Mouse (Mus musculus) mouse trophoblast stem cell (cell line): Measurements from ENCODE around the gene Tpk1.
"Not testable (repeated sequence)": the region's sequence is repeated elsewhere in the genome, so short reads cannot be mapped to it uniquely, and the experiment has no call there.

ENCODE experiments used
- in situ Hi-C, 2 experiments: fragments of 300-500 bp; cut with MseI, MboI; formaldehyde crosslinking; loops; 2 replicates in 1 of 2; 3 replicates in 1 of 2; pipeline ENCODE4 v1.15.1; 2025

The Tpk1 gene

DNA sequence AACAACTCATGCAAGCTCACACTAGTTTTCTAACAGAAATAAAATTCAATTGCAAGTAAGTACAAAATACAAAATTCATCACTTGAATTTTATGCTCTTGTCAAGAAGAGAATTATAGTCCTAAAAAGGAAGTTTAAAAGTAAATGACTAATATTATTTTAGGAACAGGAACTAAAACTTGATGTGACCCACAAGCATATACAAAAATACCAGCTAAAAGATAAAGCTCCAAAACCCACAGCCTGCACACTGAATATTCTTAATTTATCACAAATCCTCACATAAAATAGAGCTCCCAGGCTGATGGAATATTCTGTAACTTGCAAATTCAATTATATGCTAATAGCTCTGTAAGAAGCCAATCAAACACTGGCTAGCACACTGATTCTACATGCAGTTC is 25.5 kb downstream of the Tpk1 start:
- in situ Hi-C loops = no loop called here

DNA sequence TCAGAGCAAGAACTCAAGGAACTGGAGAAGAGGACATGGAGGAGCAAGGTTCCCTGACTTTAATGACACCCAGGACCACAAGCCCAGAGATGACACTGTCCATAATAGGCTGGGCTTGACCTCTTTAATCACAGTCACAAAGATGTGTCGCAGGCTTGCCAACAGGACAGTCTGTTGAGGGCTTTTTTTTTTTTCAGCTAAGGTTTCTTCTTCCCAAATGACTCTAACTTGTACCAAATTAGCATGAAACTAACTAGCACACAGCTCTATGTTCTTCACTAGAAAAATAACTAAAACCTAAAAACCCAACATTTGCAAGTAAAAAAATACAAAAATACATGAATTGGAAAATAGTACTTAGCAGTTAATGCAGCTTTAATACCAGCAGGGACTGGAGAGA is 27.2 kb downstream of the Tpk1 start:
- in situ Hi-C loops = no loop called here

DNA sequence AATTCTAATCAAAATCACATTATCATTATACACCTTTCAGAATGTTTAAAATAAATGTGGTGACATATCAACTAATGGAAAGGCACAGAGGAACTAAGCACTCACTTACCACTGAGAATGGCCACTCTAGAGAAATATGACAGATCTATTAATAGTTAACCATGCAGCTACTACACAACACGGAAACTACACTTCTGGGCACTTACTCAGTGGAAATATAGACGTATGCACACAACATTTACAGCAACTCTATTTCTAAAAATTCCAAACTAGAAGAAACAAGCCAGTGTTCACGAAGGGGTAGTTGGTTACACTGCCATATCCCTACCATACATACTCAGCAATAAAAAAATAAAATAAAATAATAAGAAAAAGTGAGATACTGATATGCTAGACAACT is 28.0 kb downstream of the Tpk1 start:
- in situ Hi-C loops = no loop called here

DNA sequence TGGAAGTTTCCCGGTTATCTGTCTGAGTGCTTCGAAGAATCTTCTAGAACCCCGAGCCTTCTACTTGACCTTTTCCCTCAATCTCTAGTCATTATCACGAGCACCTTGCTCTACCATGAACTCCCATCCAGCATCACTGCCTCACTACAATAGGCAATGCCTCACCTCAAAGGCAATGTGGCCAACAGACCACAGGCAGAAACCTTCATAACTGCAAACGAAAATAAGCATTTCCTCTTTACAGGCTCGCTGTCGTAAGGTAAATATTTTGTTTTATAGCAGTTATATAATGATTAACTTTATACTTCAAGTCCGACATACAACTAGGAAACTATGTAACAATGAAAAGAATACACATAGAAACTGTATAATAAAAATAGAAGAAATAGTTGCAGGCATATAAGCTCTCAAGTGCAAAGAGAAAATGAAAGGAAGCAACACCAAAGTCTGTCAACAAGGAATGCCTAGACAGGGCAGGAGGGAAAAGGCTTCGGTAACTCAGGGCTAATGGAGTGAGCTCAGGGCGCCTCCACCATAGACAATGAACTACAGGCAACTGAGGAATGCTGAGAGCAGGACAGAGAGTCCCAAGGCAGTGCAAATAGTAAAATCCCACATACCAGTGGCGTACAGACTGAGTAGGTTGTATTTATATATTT is 29.0 kb downstream of the Tpk1 start:
- in situ Hi-C loops = no loop called here

DNA sequence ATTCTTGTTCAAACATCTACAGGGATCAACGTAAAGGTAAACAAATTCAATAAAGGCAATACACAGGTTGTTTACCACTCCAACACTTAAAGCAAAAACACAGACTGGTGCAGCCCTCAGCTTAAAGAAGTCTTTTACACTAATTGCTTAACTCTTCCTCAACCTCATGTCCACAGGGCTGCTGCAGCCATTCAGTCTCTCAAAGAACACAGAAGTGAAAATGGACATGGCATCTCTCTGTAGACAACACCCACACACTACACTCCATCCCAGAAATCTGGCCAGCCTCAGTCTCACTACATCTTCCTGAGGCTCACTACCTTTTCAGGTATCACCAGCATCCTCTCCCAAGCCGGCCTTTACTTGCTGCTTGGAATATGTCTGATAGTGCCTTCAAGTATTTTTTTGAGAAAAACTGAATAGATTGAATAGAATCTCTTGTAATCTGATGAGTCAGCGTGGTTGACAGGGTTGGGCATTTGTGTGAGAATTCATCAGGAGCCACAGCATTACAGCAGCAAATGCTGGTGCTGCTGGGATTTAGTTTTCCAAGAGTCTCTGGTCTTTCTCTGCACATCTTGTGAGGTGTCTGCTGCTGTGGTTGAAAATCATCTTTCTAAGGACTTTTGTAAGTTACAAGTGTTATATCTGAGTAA is 32.6 kb downstream of the Tpk1 start:
- in situ Hi-C loops = no loop called here

DNA sequence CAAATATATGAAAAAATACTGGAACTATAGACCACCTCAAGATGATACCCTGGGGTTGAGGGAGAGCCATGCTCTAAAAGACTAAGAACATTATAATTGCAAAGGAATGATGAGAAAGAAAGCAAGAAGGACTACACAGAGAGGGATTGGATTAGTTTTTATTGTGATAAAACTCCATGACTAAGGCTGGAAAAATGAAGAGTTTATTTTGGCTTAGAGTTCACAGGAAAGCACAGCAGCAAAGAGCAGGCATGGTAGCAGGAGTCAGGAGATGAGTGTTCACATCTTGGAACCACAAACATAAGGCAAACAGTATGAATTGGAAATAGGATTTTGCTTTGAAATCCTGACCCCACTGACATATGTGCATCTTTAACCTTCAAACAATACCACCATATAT is 33.2 kb downstream of the Tpk1 start:
- in situ Hi-C loops = no loop called here

DNA sequence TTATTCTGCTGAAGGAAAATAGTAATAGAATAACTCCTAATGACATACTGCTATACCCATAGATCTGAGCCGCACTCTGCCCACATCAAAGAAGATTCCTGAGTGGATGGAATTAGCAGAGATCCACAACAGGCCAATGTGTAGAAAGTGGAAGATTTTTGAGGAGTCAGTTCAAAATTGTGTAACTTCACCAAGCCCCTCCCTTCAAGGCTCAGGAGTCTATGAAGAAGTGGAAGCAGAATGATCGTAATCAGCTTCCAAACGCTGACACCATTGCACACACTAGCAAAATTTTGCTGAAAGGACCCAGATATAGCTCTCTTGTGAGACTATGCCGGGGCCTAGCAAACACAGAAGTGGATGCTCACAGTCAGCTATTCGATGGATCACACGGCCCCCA is 42.6 kb downstream of the Tpk1 start:
- in situ Hi-C loops = not testable (repeated sequence)

DNA sequence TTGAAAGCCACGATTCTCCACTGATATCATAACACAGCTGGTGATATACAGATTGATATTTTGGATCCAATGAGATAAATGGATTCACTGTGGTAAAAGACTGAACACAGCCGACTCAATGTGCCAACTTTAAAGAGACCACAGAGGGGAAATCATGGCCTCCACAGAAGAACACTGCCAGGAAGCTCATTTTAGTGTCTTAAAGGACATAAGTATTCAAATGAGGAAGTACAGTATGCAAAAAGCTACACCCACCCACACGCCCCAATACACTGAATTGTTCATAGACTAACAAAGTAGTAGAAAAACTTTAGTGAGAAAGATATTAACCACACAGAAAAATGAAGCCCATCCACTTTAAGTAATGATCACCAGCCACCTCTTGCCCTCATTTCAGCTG is 46.8 kb downstream of the Tpk1 start:
- in situ Hi-C loops = no loop called here

DNA sequence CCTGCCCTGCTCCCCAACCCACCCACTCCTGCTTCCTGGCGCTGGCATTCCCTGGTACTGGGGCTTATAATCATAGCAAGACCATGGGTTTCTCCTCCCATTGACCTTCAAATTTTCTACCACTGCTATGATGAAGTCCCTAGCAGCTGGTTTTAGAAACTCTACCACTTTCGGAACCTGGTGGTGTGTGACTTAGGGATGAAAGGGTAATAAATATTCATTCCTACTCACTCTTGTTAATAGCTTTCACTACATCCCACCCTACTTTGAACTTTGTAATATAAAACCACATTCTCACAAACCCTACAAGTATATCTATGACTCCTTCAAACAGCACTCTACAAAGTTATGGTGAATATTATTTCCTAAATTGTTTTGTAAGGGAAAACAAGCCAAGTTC is 54.3 kb downstream of the Tpk1 start:
- in situ Hi-C loops = no loop called here

DNA sequence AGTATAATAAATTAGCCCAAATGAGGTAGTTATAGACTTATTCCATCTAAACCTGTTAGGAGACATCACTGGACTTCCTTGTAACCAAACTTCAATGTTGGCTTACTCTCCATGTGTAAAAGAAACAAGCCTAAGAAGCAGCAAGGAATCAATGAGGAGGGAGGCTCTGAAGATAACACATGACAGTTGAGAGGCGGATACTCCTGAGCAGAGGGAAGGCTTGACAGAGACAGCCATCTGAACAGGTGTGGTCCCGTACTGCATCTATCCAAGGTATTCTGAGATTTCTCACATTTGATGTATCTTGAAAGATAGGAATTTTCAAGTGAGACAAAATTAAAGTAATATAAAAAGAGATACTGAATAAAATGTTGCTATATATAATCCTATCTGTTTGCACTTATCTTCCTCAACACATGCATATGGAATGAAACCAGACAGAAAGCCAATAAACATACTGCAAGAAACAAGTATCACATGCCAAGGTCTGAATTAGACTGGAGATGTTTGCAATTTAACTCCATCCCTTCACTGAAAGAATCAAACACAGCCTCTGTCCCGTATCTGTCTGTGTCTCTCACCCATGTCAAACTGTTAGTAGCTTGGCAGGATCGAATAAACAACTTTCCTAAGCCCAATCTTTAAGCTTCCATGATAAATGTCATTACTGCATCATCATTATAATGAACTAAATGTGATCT is 75.1 kb downstream of the Tpk1 start:
- in situ Hi-C loops = no loop called here

DNA sequence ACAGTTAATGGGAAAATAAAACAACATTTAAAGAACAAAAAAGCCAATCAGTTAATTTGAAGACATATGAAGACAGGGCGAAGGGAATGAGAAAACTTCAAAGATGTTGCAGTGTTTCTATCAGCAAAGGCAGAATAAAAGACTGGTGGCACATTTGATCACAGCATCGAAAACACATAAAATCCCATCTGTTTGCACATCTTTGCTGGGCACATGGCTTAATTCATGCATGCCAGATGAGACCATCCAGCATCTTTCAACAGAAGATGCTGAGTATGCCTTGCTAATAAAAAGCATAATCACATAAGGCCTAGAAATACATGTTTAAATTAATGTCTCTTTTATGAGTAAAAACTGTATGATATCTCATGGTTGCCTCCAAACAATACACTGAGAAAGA is 80.8 kb downstream of the Tpk1 start:
- in situ Hi-C loops = no loop called here

DNA sequence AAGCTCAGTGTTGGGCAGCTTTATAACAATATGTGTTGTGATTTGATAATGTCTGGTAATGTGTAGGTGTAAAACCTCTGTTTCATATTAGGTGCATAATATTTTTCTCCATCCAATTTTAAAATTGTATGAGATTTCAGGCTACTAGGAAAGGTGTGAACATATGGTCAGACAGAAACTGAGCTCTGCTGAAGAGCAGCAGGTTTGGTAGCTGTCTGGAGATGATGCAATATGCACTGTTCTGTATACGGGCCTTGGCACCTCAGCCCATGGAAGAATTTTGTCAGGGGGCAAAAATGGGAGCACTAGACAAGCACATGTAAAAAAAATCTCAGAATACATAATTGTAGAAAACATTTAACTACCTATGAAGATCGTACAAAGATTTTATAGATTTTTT is 84.3 kb downstream of the Tpk1 start:
- in situ Hi-C loops = no loop called here

DNA sequence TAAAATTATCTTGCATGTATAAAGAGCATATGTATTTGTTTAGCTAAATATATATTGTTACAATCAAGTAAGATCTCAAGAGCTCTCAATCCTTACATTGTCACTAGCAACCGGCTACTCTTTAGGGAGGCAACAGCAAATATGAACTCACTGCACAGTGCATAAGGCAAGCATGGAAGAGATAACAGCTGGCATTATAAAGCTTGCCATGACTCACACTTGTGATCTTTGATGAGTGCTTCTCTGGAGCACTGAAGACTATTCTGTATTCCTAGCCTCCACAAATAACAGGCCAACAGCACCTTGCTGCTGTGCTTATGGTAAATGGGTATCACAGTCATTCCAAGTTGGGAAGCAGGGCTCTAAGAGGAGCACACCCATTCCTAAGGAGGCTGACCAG is 98.2 kb downstream of the Tpk1 start:
- in situ Hi-C loops = no loop called here

DNA sequence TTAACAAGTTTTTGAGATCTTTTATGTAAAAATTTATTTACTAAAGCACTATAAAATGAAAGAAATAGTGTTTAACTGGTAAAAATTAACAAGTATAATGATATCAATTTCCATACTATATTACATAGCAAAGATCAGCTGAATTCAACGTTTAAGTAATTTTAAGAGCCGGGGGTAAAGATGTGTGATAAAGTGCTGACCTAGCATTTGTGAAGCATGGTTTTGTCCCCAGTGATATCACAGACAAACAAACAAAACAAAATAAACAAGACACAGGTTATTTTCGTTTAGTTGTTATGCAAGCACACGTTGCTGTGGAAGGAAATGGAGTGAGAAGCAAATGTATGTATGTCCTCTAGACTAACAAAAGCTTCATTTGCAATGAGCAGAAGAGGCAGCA is 103.6 kb downstream of the Tpk1 start:
- in situ Hi-C loops = no loop called here

DNA sequence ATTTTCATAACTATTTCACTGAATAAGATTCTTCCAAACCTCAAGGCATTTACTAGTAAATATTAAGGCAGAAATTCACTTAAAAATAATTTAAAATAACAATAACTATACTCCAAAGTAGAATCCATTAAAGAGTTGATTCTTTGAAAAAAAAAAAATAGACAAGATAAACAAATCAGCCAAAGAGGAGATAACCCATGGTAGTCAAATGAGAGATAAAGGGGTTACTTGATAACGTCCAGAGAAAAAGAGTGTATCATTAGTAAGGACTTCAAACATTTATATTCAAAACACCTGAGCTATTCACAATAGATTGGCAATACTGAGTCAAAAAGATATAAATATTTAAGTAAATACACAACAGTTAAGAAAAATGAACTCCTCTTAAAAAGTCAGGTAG is 114.7 kb downstream of the Tpk1 start:
- in situ Hi-C loops = no loop called here

DNA sequence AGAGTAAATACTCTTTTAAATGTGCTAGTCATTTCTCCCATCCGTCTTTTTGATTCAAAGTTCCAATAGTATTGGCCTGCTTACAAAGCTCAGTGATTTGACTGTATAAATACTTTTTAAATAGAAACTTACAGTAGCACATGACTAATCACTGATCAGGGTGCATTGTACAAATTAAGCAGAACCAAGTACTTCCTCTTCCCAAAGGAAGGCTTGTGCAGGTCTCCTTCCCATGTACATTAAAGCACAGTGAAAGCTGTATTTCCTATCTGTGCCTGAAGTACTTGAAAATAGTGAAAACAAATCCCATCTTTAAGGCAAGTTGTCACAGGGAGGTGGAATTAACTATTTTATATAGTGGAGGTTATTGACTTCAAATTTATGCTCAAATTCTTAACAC is 119.5 kb downstream of the Tpk1 start:
- in situ Hi-C loops = no loop called here

DNA sequence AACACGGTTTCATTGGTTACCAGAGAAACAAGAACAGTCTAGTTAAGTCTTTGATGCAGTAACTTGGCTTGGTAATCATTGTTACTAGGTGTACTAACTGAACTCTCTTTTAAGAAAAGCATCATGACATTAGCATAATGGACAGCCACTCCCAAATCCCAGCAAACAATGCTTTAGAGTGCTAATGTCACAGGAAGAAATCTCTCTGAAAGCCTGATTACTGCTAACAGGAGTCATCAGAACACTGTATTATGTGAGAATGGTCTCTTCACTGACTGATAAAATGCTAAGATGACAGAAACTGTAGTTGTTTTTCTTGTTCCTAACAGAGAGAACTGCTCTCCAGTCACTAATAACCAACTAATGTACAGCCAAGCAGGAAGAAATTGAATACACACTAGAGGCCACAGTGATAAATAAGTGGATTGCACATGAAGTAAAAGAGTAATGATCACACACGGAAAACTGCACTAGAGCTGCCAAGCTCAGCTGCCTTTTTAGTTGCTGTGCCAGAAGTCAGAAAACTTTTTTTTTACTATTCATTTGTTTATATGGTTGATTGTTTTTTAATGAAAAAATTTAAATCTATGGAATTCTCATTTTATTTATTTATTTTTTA is 128.7 kb downstream of the Tpk1 start:
- in situ Hi-C loops = no loop called here

DNA sequence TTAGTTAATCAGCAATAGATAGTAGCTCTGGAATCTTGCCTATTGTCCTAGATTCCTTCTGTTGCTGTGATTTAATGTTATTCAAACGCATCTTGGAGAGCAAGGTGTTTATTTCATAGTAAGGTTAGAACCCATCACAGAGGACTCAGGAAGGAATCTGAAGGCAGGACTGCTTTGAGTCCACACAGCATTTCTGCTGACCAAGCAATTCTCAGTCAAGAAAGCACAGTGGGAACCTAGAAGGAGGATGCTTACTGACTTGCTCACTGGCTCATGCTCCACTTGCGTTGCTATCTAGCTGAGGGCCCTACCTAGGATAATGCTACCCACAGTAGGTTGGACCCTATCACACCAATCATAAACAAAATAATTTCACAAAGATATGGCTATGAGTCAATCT is 130.6 kb downstream of the Tpk1 start:
- in situ Hi-C loops = no loop called here

DNA sequence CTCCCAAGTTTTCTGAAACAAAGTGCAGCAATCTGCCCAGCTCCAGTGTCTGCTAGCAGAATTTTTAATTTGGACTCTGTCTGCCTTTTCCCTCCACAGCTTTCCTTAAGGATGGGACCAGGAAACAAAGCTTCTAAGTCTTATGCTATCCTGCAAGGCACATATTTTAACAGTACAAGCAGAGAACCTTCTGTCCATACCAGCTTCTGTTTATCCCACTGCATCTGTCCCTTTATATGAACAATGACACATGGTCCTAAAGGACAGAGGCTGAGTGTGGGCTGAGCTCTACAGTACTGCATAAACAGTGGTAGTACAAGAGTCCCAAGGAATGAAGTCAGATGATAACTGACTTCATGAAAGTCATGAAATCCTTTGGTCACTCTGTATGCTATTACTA is 132.8 kb downstream of the Tpk1 start:
- in situ Hi-C loops = no loop called here

DNA sequence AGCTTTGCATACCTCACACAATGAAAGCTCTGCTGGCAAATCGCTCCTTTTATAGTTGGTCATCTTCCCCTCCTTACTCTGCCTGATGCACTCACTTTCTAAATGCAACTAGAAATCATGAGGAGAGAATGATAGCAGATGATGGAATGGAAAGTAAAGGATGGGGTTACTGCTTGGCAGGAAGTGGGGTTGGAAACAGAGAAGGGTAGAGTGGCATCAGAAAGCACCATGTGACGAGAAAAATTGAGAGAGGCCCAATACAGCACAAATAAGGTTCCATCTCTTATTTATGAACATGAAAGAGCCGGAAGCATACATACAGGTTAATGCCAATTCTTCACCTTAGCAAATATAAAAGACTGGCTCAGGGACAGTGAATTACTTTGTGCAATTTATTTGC is 133.3 kb downstream of the Tpk1 start:
- in situ Hi-C loops = no loop called here

DNA sequence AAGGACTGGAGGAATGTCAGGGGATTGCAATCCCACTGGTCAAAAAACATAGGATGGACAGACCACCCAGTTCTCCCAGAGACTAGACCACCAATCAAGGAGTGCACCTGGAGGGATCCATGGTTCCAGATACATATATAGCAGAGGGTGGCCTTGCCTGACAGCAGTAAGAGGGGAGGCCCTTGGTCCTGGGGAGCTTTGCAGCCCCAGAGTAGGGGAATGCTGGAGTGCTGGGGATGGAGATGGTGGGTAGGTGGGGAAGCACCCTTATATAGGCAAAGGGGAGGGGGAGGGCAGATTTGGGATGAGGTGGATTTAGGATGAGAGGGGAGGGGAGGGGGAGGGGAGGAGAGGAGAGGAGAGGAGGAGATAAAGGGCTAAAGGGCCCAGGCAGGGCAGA is 134.1 kb downstream of the Tpk1 start:
- in situ Hi-C loops = no loop called here

DNA sequence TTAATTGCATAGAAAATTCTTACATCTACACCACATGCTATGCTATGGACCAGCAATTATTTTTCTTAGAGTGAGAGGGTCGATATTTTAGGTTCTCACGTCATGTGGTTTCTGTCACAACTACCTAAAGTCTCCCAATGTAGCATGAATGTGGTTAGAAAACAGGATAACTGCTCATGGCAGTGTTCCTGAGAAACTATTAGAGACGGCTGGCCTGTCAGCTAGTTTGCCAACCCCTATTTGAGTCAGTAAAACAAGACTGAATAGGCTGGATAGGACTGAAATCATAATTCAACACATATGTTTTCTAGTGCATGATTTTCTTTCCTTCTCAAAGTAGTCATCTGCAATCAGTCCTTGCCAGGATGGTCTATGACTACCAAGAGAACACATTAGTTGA is 137.1 kb downstream of the Tpk1 start:
- in situ Hi-C loops = no loop called here

DNA sequence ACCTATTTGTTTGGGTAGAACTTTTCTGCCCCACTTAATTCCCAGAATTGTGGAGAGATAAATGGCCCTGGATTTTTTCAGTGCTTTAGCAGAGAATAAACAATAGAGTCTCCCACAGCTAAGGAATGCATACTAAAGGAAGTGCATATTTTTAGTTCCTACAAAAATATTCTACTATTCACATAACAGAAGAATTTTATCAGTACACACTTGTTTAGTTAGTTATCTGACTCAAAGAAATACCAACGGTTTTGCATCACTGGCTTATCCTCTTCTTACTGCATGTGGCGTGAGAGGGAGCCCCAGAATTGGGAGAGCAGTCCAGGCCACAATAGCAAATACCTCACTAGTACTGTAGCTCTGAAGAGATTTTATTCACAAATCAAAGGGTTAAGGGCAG is 141.1 kb downstream of the Tpk1 start:
- in situ Hi-C loops = no loop called here
